Mouse (Mus musculus): ENCODE results near the gene Cdon. TPM values are rescaled to one million over a fixed set of nuclear protein-coding genes. Genes with fewer than 3 reads are reported as not detected.

Cdon gene
- total RNA-seq, 1 experiment = 13.4 TPM

DNA sequence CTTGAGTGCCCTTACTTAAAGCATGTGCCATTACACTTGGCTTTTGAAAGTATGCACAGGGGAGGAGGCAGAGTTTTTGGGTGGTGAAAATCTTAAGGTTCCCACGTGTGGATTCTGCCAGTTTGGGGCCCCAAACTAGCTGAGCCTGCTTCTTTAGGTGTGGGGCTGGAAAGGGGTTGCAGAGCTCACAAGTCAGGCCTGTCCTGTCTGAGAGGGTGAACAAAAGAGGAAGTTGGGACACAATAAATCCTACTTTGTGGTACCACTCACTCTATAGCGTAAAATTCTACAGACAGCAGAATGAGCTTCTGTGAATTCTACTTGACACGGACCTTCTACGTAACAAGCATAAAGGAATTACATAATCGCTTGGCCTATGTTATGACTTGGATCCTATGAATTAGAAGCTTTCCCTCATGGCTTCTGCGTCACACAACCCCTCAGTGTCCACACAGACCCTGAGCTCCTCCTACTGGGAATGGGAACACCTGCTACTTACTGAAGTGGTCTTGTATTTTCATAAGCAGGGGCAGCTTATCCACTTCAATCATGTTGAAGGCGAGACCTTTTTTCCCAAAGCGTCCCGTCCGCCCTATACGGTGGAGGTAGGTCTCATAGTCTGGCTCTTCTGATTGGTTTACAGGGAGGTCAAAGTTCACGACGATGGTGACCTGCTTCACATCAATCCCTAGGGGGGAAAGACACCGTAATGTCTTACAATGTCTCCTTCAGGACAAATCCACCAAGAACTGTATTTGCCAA lies 122.4 kb downstream of the Cdon start:
- H3K4me3 ChIP-seq (ENCODE audit: insufficient read depth in 1 of 2, low read depth in 1 of 2, low read length in 2 of 2, poor library complexity in 1 of 2, severe bottlenecking in 1 of 2) = no peak overlapping the region
- H3K4me1 ChIP-seq (ENCODE audit: control insufficient read depth in 2 of 2, insufficient read depth in 2 of 2, low read length in 2 of 2, poor library complexity in 1 of 2) = no peaks in the 10 kb centered on the region
- no peaks in the 10 kb centered on the region for H3K36me3 ChIP-seq (ENCODE audit: control insufficient read depth, insufficient read depth, low read length, poor library complexity, severe bottlenecking)
- in situ Hi-C loops (cut with MboI; ENCODE audit: low sequenced_read_pairs in 2 of 2, unreplicated experiment in 2 of 2) = no loop called here
- no peak for DNase-seq (ENCODE audit: low read depth, low spot score)
- H3K9me3 ChIP-seq (ENCODE audit: control insufficient read depth, insufficient read depth, low read depth, low read length) = no peaks in the 10 kb centered on the region
- no peak for TF ChIP-seq CHD2 (IDR thresholded peaks at IDR 0.05; ENCODE audit: low read depth, low read length)
- TF ChIP-seq MAFK (IDR thresholded peaks at IDR 0.05; ENCODE audit: insufficient read depth, low read depth, low read length) = no peak
- TF ChIP-seq ZC3H11A (IDR thresholded peaks at IDR 0.05; ENCODE audit: borderline replicate concordance, low read depth, low read length) = no peak
- no peak overlapping the region for H3K9ac ChIP-seq (ENCODE audit: insufficient read depth, low read depth, low read length, poor library complexity, severe bottlenecking)
- no peak overlapping the region for H3K27ac ChIP-seq (ENCODE audit: insufficient read depth, low read depth, low read length, poor library complexity, severe bottlenecking)

DNA sequence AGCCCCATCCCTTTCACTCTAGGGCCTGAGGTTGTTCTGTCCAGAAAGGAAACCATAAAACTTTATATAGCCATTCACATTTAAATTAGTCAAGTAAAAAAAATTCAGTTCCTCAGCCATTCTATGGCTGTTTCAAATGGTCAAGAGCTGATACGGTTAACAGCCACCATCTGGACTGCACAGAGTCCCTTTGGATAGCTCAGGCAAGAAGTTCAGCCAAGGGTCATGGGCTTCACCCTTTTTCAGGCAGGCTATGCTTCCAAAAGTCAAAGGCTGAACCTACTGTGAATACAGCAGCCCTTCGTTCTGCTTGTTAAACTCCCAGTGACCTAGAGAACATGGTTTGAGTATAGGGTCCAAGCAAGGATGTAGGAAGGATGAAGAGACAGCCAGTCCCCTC lies 123.7 kb downstream of the Cdon start:
- H3K9me3 ChIP-seq (ENCODE audit: control insufficient read depth, insufficient read depth, low read depth, low read length) = no peaks in the 10 kb centered on the region
- DNase-seq (ENCODE audit: low read depth, low spot score) = no peak
- no peak overlapping the region for H3K9ac ChIP-seq (ENCODE audit: insufficient read depth, low read depth, low read length, poor library complexity, severe bottlenecking)
- no peaks in the 10 kb centered on the region for H3K4me1 ChIP-seq (ENCODE audit: control insufficient read depth in 2 of 2, insufficient read depth in 2 of 2, low read length in 2 of 2, poor library complexity in 1 of 2)
- no peak for TF ChIP-seq HCFC1 (IDR thresholded peaks at IDR 0.05; ENCODE audit: borderline replicate concordance, insufficient read depth, low read length)
- no peak for TF ChIP-seq MAFK (IDR thresholded peaks at IDR 0.05; ENCODE audit: insufficient read depth, low read depth, low read length)
- TF ChIP-seq ZC3H11A (IDR thresholded peaks at IDR 0.05; ENCODE audit: borderline replicate concordance, low read depth, low read length) = no peak
- no peak for TF ChIP-seq CHD2 (IDR thresholded peaks at IDR 0.05; ENCODE audit: low read depth, low read length)
- TF ChIP-seq ZNF384 (IDR thresholded peaks at IDR 0.05; ENCODE audit: low read depth, low read length) = no peak
- no peaks in the 10 kb centered on the region for H3K36me3 ChIP-seq (ENCODE audit: control insufficient read depth, insufficient read depth, low read length, poor library complexity, severe bottlenecking)
- no peak overlapping the region for H3K27ac ChIP-seq (ENCODE audit: insufficient read depth, low read depth, low read length, poor library complexity, severe bottlenecking)
- no peak overlapping the region for H3K4me3 ChIP-seq (ENCODE audit: insufficient read depth in 1 of 2, low read depth in 1 of 2, low read length in 2 of 2, poor library complexity in 1 of 2, severe bottlenecking in 1 of 2)
- in situ Hi-C loops (cut with MboI; ENCODE audit: low sequenced_read_pairs in 2 of 2, unreplicated experiment in 2 of 2) = no loop called here

DNA sequence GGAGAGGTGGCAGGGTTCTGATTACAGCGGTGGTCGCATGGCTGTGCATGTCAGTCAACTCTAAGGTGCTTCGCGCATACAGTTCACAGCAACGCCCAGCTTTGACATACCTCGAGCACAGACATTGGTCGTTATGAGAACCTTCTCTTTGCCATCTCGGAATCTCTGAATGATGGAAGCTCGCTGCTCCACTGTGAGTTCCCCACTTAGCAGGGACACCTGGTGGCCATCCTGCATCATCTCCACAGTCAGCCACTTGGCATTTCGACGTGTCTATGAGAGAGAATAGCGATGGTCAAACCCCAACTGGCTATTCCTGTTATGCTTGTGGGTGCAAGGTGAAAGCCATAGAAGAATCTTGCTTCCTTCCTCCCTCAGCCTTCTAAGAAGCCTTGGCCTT lies 124.8 kb downstream of the Cdon start:
- in situ Hi-C loops (cut with MboI; ENCODE audit: low sequenced_read_pairs in 2 of 2, unreplicated experiment in 2 of 2) = no loop called here
- H3K4me3 ChIP-seq (ENCODE audit: insufficient read depth in 1 of 2, low read depth in 1 of 2, low read length in 2 of 2, poor library complexity in 1 of 2, severe bottlenecking in 1 of 2) = no peak overlapping the region
- no peaks in the 10 kb centered on the region for H3K36me3 ChIP-seq (ENCODE audit: control insufficient read depth, insufficient read depth, low read length, poor library complexity, severe bottlenecking)
- TF ChIP-seq CHD2 (IDR thresholded peaks at IDR 0.05; ENCODE audit: low read depth, low read length) (no peak), HCFC1 (IDR thresholded peaks at IDR 0.05; ENCODE audit: borderline replicate concordance, insufficient read depth, low read length) (no peak), ZNF384 (IDR thresholded peaks at IDR 0.05; ENCODE audit: low read depth, low read length) (no peak), ZC3H11A (IDR thresholded peaks at IDR 0.05; ENCODE audit: borderline replicate concordance, low read depth, low read length) (no peak), MAFK (IDR thresholded peaks at IDR 0.05; ENCODE audit: insufficient read depth, low read depth, low read length) (no peak)
- no peaks in the 10 kb centered on the region for H3K9me3 ChIP-seq (ENCODE audit: control insufficient read depth, insufficient read depth, low read depth, low read length)
- H3K9ac ChIP-seq (ENCODE audit: insufficient read depth, low read depth, low read length, poor library complexity, severe bottlenecking) = no peak overlapping the region
- H3K4me1 ChIP-seq (ENCODE audit: control insufficient read depth in 2 of 2, insufficient read depth in 2 of 2, low read length in 2 of 2, poor library complexity in 1 of 2) = no peaks in the 10 kb centered on the region
- DNase-seq (ENCODE audit: low read depth, low spot score) = no peak
- H3K27ac ChIP-seq (ENCODE audit: insufficient read depth, low read depth, low read length, poor library complexity, severe bottlenecking) = no peak overlapping the region

DNA sequence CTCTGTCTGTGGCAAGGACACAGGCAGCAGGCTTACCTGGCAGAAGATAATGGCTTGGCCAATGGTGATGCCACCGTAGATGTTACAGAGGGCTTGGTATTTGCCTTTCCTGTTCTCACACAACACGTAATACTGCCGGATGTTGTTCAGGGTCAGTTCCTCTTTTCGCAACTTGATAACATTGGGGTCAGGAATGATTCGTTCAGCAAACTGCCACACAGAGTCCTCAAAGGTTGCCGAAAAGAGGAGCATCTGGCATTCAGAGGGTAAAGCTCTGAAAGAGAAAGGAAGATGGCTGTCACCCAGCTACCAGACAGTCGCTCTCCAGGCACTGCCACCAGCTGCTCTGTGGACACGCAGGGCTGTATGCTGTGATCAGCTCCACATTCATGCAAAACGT lies 125.8 kb downstream of the Cdon start:
- TF ChIP-seq ZC3H11A (IDR thresholded peaks at IDR 0.05; ENCODE audit: borderline replicate concordance, low read depth, low read length) = no peak
- no peak for TF ChIP-seq HCFC1 (IDR thresholded peaks at IDR 0.05; ENCODE audit: borderline replicate concordance, insufficient read depth, low read length)
- no peak for TF ChIP-seq ZNF384 (IDR thresholded peaks at IDR 0.05; ENCODE audit: low read depth, low read length)
- no peak for TF ChIP-seq CHD2 (IDR thresholded peaks at IDR 0.05; ENCODE audit: low read depth, low read length)
- no peak for TF ChIP-seq MAFK (IDR thresholded peaks at IDR 0.05; ENCODE audit: insufficient read depth, low read depth, low read length)
- Histone ChIP-seq H3K27ac (ENCODE audit: insufficient read depth, low read depth, low read length, poor library complexity, severe bottlenecking) (no peak overlapping the region), H3K9me3 (ENCODE audit: control insufficient read depth, insufficient read depth, low read depth, low read length) (no peaks in the 10 kb centered on the region), H3K36me3 (ENCODE audit: control insufficient read depth, insufficient read depth, low read length, poor library complexity, severe bottlenecking) (no peaks in the 10 kb centered on the region), H3K4me1 (ENCODE audit: control insufficient read depth in 2 of 2, insufficient read depth in 2 of 2, low read length in 2 of 2, poor library complexity in 1 of 2) (no peaks in the 10 kb centered on the region), H3K9ac (ENCODE audit: insufficient read depth, low read depth, low read length, poor library complexity, severe bottlenecking) (no peak overlapping the region), H3K4me3 (ENCODE audit: insufficient read depth in 1 of 2, low read depth in 1 of 2, low read length in 2 of 2, poor library complexity in 1 of 2, severe bottlenecking in 1 of 2) (no peak overlapping the region)
- no peak for DNase-seq (ENCODE audit: low read depth, low spot score)
- in situ Hi-C loops (cut with MboI; ENCODE audit: low sequenced_read_pairs in 2 of 2, unreplicated experiment in 2 of 2) = no loop called here

Data from ES-E14 (cell line).